Mouse (Mus musculus): ENCODE data around the gene Tmem107. TPM values are rescaled to one million over a fixed set of nuclear protein-coding genes. Genes with fewer than 3 reads are reported as not detected.

The Tmem107 gene
- polyA plus RNA-seq, 1 experiment: 13.4 TPM

DNA sequence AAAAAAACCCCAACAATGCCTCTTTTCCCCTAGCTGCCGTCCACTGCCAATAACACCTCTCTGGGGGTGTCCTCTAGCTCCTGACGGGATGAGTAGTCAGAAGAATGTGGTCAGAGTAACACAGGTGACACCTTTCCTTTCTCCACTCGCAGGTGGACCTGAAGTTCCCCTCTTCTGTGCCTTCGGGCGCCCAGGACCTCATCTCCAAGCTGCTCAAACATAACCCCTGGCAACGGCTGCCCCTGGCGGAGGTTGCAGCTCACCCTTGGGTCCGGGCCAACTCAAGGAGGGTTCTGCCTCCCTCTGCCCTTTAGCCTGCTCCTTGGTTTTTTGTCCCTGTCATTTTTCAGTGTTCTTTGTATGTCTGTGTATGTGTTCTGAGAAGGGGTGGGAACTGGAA, 19.9 kb upstream of the Tmem107 start:
- no peak for TF ChIP-seq POLR2A (IDR thresholded peaks at IDR 0.05; ENCODE audit: borderline replicate concordance, insufficient read depth, low read length)
- TF ChIP-seq CTCF (IDR thresholded peaks at IDR 0.05; ENCODE audit: borderline replicate concordance, insufficient read depth, low read depth, low read length): no peak
- no peaks in the 10 kb centered on the region for H3K27me3 ChIP-seq (ENCODE audit: control insufficient read depth, insufficient read depth, low read length)
- no peak for DNase-seq
- WGBS: 63% methylated on average over 8 of the region's 8 CpGs
- H3K27ac ChIP-seq (ENCODE audit: insufficient read depth, low read length): no peak overlapping the region
- no peak overlapping the region for H3K4me3 ChIP-seq (replicated peaks; ENCODE audit: insufficient read depth, low read depth, low read length)
- no peaks in the 10 kb centered on the region for H3K4me1 ChIP-seq (ENCODE audit: control insufficient read depth, insufficient read depth, low read length)

- H3K4me1 ChIP-seq (ENCODE audit: control insufficient read depth, insufficient read depth, low read length): no peaks in the 10 kb centered on the region
- no peak for DNase-seq
- TF ChIP-seq CTCF (IDR thresholded peaks at IDR 0.05; ENCODE audit: borderline replicate concordance, insufficient read depth, low read depth, low read length) (no peak), POLR2A (IDR thresholded peaks at IDR 0.05; ENCODE audit: borderline replicate concordance, insufficient read depth, low read length) (no peak)
- no peak overlapping the region for H3K27ac ChIP-seq (ENCODE audit: insufficient read depth, low read length)
- WGBS: 78% methylated on average over 4 of the region's 4 CpGs
- H3K4me3 ChIP-seq (replicated peaks; ENCODE audit: insufficient read depth, low read depth, low read length): no peak overlapping the region
- no peaks in the 10 kb centered on the region for H3K27me3 ChIP-seq (ENCODE audit: control insufficient read depth, insufficient read depth, low read length)
Observed at GRCm38 (mm10) chr11:69051771-69052170, 18.8 kb upstream of the Tmem107 start.

GRCm38 (mm10) chr11:69052824-69053421, 17.7 kb upstream of the Tmem107 start:
- H3K27me3 ChIP-seq (ENCODE audit: control insufficient read depth, insufficient read depth, low read length): no peaks in the 10 kb centered on the region
- WGBS: 88% methylated on average over 2 of the region's 2 CpGs
- no peak for DNase-seq
- no peaks in the 10 kb centered on the region; the same call in 1 of the 2 replicates for H3K4me1 ChIP-seq (ENCODE audit: control insufficient read depth, insufficient read depth, low read length)
- H3K27ac ChIP-seq (ENCODE audit: insufficient read depth, low read length): no peak overlapping the region
- TF ChIP-seq POLR2A (IDR thresholded peaks at IDR 0.05; ENCODE audit: borderline replicate concordance, insufficient read depth, low read length) (no peak), CTCF (IDR thresholded peaks at IDR 0.05; ENCODE audit: borderline replicate concordance, insufficient read depth, low read depth, low read length) (no peak)
- H3K4me3 ChIP-seq (replicated peaks; ENCODE audit: insufficient read depth, low read depth, low read length): no peak overlapping the region

DNA sequence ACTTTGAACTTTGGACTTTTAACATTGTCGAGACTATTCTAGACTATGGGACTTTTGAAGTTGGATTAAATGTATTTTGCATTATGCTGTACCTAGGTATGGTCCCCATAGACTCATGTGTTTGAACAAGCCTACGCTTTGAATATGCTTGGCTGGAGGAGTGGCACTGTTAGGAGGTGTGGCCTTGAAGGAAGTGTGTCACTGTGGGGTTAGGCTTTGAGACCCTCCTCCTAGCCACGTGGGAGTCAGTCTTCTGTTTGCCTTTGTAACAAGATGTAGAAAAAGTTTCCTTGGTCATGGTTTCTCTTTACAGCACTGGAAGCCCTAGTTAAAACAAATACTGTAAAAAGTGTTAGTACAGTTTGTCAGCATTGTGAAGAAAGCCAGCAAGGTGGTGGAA, 16.8 kb upstream of the Tmem107 start:
- Histone ChIP-seq H3K4me3 (replicated peaks; ENCODE audit: insufficient read depth, low read depth, low read length) (no peak overlapping the region), H3K27me3 (ENCODE audit: control insufficient read depth, insufficient read depth, low read length) (no peaks in the 10 kb centered on the region), H3K4me1 (ENCODE audit: control insufficient read depth, insufficient read depth, low read length) (no peaks in the 10 kb centered on the region; the same call in 1 of the 2 replicates), H3K27ac (ENCODE audit: insufficient read depth, low read length) (no peak overlapping the region)
- TF ChIP-seq POLR2A (IDR thresholded peaks at IDR 0.05; ENCODE audit: borderline replicate concordance, insufficient read depth, low read length): no peak
- no peak for TF ChIP-seq CTCF (IDR thresholded peaks at IDR 0.05; ENCODE audit: borderline replicate concordance, insufficient read depth, low read depth, low read length)
- WGBS: 74% methylated on average over 3 of the region's 3 CpGs
- no peak for DNase-seq

- TF ChIP-seq CTCF (IDR thresholded peaks at IDR 0.05; ENCODE audit: borderline replicate concordance, insufficient read depth, low read depth, low read length): no peak
- no peak for TF ChIP-seq POLR2A (IDR thresholded peaks at IDR 0.05; ENCODE audit: borderline replicate concordance, insufficient read depth, low read length)
- DNase-seq: no peak
- peaks cover 4% of the 10 kb centered on the region; the same call in 1 of the 2 replicates for H3K4me1 ChIP-seq (ENCODE audit: control insufficient read depth, insufficient read depth, low read length)
- peak overlapping the region; percentile 81; the same call in 1 of the 2 replicates for H3K27ac ChIP-seq (ENCODE audit: insufficient read depth, low read length)
- no peaks in the 10 kb centered on the region for H3K27me3 ChIP-seq (ENCODE audit: control insufficient read depth, insufficient read depth, low read length)
- H3K4me3 ChIP-seq (replicated peaks; ENCODE audit: insufficient read depth, low read depth, low read length): peak overlapping the region; percentile 84
- 63% methylated on average over 2 of the region's 2 CpGs for WGBS
Observed at GRCm38 (mm10) chr11:69058265-69058664, 12.3 kb upstream of the Tmem107 start.

DNA sequence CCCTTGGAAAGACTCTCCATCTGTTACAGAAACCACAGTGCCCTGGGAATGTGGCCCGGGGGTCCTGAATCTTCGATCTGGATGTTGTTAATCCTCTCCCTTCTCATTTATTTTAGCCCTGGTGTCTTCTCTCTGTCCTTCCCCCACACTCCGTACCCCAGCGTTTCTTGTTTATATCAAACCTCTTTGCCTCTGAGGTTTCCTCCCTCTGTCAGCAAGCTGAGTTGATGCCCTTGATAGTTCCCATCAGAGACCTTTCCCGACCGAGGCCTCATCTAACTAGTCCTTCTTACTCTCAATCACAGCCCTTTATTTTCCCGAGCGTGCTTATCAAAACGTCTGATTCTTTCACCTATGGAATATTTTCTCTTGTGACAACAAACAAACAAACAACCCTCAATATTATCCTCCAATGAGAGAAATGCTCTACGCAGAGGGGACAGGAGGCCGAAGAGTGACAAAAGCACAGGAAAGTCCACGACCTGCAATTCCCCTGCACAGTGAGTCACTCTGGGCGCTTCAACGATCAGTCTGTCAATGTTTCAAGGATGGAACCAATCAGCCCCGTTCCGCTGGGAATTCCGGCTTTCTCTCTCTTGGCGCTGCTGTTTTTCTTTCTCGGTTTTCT, 11.8 kb upstream of the Tmem107 start:
- WGBS: under 1% methylated on average over 19 of the region's 19 CpGs
- Histone ChIP-seq H3K27me3 (ENCODE audit: control insufficient read depth, insufficient read depth, low read length) (no peaks in the 10 kb centered on the region), H3K4me3 (replicated peaks; ENCODE audit: insufficient read depth, low read depth, low read length) (peak overlapping the region; percentile 84), H3K27ac (ENCODE audit: insufficient read depth, low read length) (peak overlapping the region; percentile 81), H3K4me1 (ENCODE audit: control insufficient read depth, insufficient read depth, low read length) (peaks cover 4% of the 10 kb centered on the region; the same call in 1 of the 2 replicates)
- TF ChIP-seq POLR2A (IDR thresholded peaks at IDR 0.05; ENCODE audit: borderline replicate concordance, insufficient read depth, low read length) (no peak), CTCF (IDR thresholded peaks at IDR 0.05; ENCODE audit: borderline replicate concordance, insufficient read depth, low read depth, low read length) (no peak)
- DNase-seq: peak in 1 of 2 experiments; percentile 44

DNA sequence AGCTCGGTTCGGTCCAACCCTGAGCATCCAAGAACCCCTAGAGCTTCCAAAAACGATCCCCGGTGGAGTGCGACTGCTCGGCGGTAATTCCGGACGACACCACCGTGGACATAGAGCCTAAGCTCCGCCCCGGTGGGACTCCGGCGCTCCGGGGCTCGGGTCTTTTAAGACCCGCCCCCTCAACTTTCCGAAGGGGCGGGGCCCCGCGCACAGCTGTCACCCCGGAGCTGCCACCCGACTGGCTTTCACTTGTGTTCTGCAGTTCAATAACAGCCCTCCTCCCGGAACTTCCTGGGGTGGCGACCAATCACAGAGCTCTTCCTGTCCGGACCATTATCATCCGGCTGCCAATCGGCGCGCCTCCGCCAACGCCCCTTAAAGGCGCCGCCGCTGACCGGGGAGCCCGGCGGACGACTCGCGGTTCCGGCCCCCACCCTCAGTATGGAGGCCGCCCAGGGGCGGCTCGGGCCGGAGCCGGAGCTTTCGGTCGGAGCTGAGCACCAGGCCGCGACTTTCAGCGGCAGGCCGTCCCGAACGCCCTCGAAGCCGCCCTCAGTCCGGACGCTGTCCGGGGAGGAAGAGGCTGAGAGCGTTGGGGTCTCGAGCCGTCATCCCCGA, 11.1 kb upstream of the Tmem107 start, which contains the start of gene Borcs6:
Borcs6 (plus strand) TSS at position 361 of the 618 bp plus-strand sequence.
- Histone ChIP-seq H3K4me3 (replicated peaks; ENCODE audit: insufficient read depth, low read depth, low read length) (peak within 1 kb of the TSS; percentile 84), H3K27ac (ENCODE audit: insufficient read depth, low read length) (peak within 1 kb of the TSS; percentile 81), H3K27me3 (ENCODE audit: control insufficient read depth, insufficient read depth, low read length) (no peaks in the 10 kb centered on the region), H3K4me1 (ENCODE audit: control insufficient read depth, insufficient read depth, low read length) (peaks cover 4% of the 10 kb centered on the region; the same call in 1 of the 2 replicates)
- 1% methylated on average over 64 of the region's 64 CpGs for WGBS
- no peak for TF ChIP-seq CTCF (IDR thresholded peaks at IDR 0.05; ENCODE audit: borderline replicate concordance, insufficient read depth, low read depth, low read length)
- TF ChIP-seq POLR2A (IDR thresholded peaks at IDR 0.05; ENCODE audit: borderline replicate concordance, insufficient read depth, low read length): peak; percentile 48; the same call in 1 of the 2 replicates
- DNase-seq: peak; percentile 93 to 99

Data from cerebellum, adult 2 months (tissue).